Mouse (Mus musculus) erythroblast, adult 5-6 weeks (primary cell): ENCODE results near the gene Abtb1. TPM values are rescaled to one million over a fixed set of nuclear protein-coding genes. Genes with fewer than 3 reads are reported as not detected.

Experiments
- ATAC-seq: replicated peaks from 2 replicates; pipeline ENCODE4 v1.8.0; 2016; ENCODE audit warnings: moderate number of reproducible peaks, mild to moderate bottlenecking, moderate TSS enrichment, inconsistent platforms; ENCODE audit not compliant: poor library complexity, low FRiP score, severe bottlenecking
- total RNA-seq, 2 experiments: library from RNA; stranded (forward) in 1 of 2; stranded (reverse) in 1 of 2; fragments of 150-400 nt in 1 of 2; fragments of 200-764, 138-1000 nt in 1 of 2; gene quantifications; 2 replicates each; pipeline versions ENCODE4 v1.2.3 to v1.2.4; 2015 to 2017; ENCODE audit warnings: low replicate concordance in 2 of 2

Abtb1 gene
- total RNA-seq, 2 experiments from 2014 or later: 78.6 to 344 TPM

- no peak for ATAC-seq
Measured at GRCm38 (mm10) chr6:88811396-88811795, 30.4 kb downstream of the Abtb1 start.

- ATAC-seq: no peak
Measured at GRCm38 (mm10) chr6:88810291-88810690, 31.5 kb downstream of the Abtb1 start.

GRCm38 (mm10) chr6:88809091-88810037, 32.4 kb downstream of the Abtb1 start:
- no peak for ATAC-seq

- ATAC-seq: no peak
Measured at GRCm38 (mm10) chr6:88804966-88805577, 36.7 kb downstream of the Abtb1 start.

GRCm38 (mm10) chr6:88803957-88804695, 37.7 kb downstream of the Abtb1 start:
- ATAC-seq: peak; percentile 82

- peak; percentile 68 for ATAC-seq
Measured at GRCm38 (mm10) chr6:88803051-88803450, 38.7 kb downstream of the Abtb1 start.

GRCm38 (mm10) chr6:88800735-88801134, 41.0 kb downstream of the Abtb1 start:
- ATAC-seq: no peak

- no peak for ATAC-seq
Measured at GRCm38 (mm10) chr6:88800191-88800590, 41.6 kb downstream of the Abtb1 start.

- no peak for ATAC-seq
Measured at GRCm38 (mm10) chr6:88794561-88794971, 47.2 kb downstream of the Abtb1 start.

GRCm38 (mm10) chr6:88793872-88794271, 47.9 kb downstream of the Abtb1 start:
- no peak for ATAC-seq

GRCm38 (mm10) chr6:88793243-88793642, 48.5 kb downstream of the Abtb1 start:
- no peak for ATAC-seq

- no peak for ATAC-seq
Measured at GRCm38 (mm10) chr6:88792147-88792691, 49.6 kb downstream of the Abtb1 start.

GRCm38 (mm10) chr6:88791299-88791698, 50.5 kb downstream of the Abtb1 start:
- no peak for ATAC-seq

- ATAC-seq: no peak
Measured at GRCm38 (mm10) chr6:88788219-88788618, 53.6 kb downstream of the Abtb1 start.

- ATAC-seq: no peak
Measured at GRCm38 (mm10) chr6:88787496-88787895, 54.3 kb downstream of the Abtb1 start.

- no peak for ATAC-seq
Measured at GRCm38 (mm10) chr6:88786732-88787445, 54.9 kb downstream of the Abtb1 start.
